Mouse (Mus musculus): ENCODE data around the gene Hipk2. TPM values are rescaled to one million over a fixed set of nuclear protein-coding genes. Genes with fewer than 3 reads are reported as not detected.

Gene Hipk2
- polyA plus RNA-seq, 1 experiment, result 23.8 TPM

DNA sequence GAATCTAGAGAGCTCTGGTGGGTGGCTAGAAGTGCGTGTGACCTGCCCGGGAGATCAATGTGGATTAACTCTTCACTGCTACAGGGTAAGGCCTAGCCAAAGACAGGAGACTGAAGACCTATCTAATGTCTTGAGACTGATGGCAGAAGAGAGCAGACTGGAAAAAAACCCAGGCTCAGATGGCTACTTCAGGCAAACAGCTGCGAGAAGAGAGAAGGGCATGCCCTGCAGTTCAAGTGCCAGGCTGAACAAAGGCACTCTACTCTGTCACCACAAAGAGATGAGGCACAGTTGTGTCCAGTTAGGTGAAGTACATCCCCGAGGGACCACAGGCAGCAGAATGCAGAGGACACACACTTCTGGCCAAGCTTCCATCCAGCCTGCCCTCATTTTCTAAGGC, 37.9 kb downstream of the Hipk2 start:
- no peak for DNase-seq (ENCODE audit: extremely low spot score in 1 of 2, low spot score in 1 of 2)

DNA sequence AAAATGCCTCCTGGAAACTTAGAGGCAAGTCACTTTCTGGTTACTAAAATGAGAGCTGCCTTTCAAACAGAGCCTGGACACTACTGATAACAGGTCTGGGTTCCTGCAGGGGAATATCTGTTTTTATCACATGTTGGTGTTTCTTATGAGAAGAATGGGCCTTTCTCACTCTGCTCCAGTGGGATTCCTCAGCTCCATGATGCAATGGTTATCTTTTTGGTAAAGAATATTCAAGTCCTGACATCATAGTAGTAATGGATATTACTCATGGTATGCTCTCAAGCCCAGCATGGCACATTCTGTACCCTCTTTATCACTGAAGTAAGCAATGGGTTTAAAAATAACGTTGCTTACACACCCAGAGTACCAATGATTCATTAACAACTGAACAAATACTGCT, 40.7 kb downstream of the Hipk2 start:
- no peak for DNase-seq (ENCODE audit: extremely low spot score in 1 of 2, low spot score in 1 of 2)

GRCm38 (mm10) chr6:38834727-38835126, 41.2 kb downstream of the Hipk2 start:
- DNase-seq (ENCODE audit: extremely low spot score in 1 of 2, low spot score in 1 of 2), result no peak

- no peak for DNase-seq (ENCODE audit: extremely low spot score in 1 of 2, low spot score in 1 of 2)
Measured at GRCm38 (mm10) chr6:38833721-38834120, 42.2 kb downstream of the Hipk2 start.

DNA sequence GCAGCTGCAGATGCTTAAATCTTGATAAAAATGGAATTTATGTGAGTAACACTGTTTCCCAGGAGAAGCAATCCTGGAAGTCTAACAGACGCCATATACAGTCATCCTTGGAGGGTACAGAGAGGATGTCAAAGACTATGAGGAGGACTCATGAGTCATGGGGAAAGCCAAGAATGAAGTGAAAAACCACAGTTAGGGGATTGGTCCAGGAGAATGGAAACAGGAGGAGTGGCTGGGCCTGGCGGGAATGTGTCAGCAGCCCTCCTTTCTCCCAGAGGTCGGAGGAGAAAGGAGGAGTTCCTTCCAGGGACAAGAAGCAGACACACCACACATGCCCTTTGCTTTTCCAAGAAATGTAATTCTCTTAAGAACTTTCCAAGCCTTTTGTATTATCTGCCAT, 46.5 kb downstream of the Hipk2 start:
- no peak for DNase-seq (ENCODE audit: extremely low spot score in 1 of 2, low spot score in 1 of 2)

DNA sequence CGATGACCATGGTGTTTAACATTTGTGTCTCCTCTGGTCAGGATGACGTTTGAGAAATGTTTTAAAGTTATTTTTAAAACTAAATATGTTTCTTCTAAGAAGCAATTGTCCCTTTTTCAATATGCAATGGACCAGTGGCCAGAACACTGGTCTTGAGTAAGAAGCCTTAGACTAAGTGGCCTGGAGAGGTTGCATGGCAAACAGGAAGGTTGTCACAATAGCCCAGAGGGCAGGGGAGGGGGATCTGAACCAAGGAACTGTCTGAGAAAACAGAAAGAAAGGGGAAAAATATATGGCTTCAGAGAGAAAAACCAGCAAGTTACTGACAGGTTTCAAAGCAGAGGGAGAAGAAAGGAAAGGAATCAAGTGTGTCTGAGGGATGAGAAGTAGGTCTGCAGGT, 47.8 kb downstream of the Hipk2 start:
- no peak for DNase-seq (ENCODE audit: extremely low spot score in 1 of 2, low spot score in 1 of 2)

DNA sequence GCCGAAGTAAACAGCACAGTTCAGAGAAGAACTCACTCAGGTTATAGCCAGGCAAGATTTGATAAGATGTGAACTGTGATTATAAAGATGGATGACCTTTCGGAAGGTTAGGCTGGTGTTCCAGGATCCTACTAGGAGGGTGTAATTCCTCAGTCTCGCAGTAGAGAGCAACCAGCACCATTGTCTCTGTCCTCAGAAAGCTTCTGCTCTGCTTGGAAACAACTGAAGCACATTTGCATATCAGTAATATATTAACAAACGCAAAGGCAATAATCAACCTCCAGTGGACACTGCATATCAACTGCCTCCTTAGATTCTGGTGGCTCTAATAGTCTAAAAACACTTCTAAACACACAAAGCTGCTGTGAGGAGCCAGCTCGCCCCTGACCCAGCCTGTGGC, 48.5 kb downstream of the Hipk2 start:
- DNase-seq (ENCODE audit: extremely low spot score in 1 of 2, low spot score in 1 of 2), result no peak

DNA sequence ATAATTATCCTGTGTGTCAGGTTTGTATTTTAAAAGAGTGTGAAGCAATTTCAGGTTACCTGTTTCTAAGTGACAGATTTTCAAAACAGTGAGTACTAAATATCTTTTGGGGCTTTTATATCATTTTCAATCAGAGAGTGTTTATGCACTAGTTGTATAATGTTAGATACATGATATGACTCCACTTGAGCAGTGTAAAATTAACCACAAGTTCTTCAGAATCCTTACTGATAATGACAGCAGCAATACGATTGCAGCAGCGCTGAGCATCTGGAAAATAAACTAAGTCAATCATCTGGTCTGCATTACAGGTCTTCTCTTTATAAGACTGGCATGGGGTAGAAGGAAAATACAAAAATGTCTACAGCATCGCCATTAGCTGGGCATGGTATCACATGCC, 49.1 kb downstream of the Hipk2 start:
- no peak for DNase-seq (ENCODE audit: extremely low spot score in 1 of 2, low spot score in 1 of 2)

DNA sequence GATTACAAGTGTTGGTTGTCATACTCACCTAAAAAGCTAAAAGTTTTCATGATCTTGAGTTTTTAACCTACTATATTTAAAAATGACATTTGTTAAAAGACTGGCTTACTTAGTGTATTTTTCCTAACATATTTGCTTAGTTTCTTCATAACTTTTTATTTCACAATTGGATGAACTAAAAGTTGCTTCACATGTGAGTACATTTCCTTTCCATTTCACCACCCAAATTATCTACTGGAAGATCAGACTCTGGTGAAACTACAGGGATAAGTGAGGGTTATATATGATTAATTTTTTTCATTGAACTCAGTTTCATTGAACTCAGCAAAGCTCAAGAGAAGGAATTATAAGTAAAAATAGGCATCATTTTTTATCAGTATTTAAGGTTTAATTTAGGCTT, 50.1 kb downstream of the Hipk2 start:
- no peak for DNase-seq (ENCODE audit: extremely low spot score in 1 of 2, low spot score in 1 of 2)

GRCm38 (mm10) chr6:38823827-38824226, 52.1 kb downstream of the Hipk2 start:
- no peak for DNase-seq (ENCODE audit: extremely low spot score in 1 of 2, low spot score in 1 of 2)

- no peak for DNase-seq (ENCODE audit: extremely low spot score in 1 of 2, low spot score in 1 of 2)
Measured at GRCm38 (mm10) chr6:38823164-38823563, 52.8 kb downstream of the Hipk2 start.

DNA sequence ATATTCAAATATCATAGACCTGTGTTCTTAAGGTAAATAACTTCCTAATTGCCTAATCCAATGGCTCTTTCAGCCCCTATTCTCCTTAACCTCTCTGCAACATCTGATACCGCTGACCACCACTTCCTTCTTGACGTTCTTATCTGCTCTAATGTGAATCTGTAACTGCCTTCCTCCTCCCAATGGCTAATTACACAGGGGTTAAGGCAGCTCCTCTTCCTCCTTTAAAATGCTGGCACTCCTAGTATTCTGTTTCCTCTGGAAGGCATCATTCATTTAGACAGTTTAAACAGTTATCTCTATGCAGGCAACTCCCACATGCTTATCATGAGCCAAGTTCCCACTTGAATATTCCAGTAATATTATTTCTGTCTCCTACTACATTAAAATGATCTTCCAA, 54.3 kb downstream of the Hipk2 start:
- no peak for DNase-seq (ENCODE audit: extremely low spot score in 1 of 2, low spot score in 1 of 2)

DNA sequence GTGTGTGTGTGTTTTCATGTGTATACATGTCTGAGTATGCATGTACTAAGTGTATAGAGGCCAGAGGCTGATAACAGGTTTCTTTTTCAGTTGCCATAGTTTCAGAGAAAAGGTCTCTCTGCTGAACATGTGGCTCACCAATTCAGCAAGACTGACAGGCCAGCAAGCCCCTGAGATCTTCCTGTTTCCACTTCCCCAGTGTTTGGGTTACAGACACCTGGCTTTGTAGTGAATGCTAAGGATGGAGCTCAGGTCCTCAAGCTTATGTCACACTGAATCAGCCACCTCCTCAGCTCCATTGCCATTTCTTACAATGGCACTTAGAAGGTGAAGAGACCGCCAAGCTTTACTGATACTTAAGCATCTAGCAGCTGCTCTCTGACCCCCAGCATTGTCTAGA, 55.1 kb downstream of the Hipk2 start:
- DNase-seq (ENCODE audit: extremely low spot score in 1 of 2, low spot score in 1 of 2), result no peak

GRCm38 (mm10) chr6:38816216-38816615, 59.7 kb downstream of the Hipk2 start:
- no peak for DNase-seq (ENCODE audit: extremely low spot score in 1 of 2, low spot score in 1 of 2)

DNA sequence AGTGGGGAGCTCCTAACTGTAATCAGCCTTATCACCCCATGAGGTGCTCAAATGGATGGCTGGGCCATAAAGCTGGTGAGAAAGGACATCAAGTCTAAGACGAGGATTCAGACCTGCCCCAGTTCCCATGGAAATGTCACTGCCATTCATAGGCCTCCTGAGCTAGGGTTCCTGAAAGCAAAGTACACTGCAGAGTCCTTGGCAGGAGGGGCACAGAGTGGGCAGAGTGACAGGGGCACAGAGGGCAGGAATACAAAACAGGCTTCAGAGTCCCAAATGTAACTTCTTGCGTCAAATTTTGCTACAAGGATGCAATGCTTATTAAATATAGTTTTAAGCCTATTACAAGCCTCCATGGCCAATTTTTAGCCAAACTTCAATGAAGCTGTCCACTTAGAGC, 60.4 kb downstream of the Hipk2 start:
- DNase-seq (ENCODE audit: extremely low spot score in 1 of 2, low spot score in 1 of 2), result peak in 1 of 2 experiments; percentile 36

DNA sequence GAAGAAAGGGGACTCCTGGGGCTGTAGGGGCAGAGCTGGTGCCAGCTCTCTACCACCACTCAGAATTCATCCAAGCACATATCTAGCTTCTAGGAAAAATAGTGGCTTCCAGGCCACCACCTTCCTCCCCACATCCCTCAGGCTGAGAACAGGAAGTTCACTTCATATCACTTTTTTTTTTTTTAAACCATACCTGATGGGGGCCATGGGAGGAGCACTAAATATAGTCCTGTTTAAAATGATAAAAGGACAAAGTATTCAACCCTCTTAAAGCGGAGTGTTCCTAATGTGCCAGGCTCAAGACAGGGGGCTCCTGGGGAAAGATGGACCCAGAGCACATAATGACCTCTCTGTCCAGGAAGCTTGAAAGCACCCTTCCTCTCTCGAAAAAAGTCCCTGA, 61.3 kb downstream of the Hipk2 start:
- no peak for DNase-seq (ENCODE audit: extremely low spot score in 1 of 2, low spot score in 1 of 2)

- DNase-seq (ENCODE audit: extremely low spot score in 1 of 2, low spot score in 1 of 2), result no peak
Measured at GRCm38 (mm10) chr6:38811459-38812145, 64.4 kb downstream of the Hipk2 start.

- DNase-seq (ENCODE audit: extremely low spot score in 1 of 2, low spot score in 1 of 2), result no peak
Measured at GRCm38 (mm10) chr6:38810121-38810475, 65.9 kb downstream of the Hipk2 start.

GRCm38 (mm10) chr6:38809396-38810120, 66.4 kb downstream of the Hipk2 start:
- DNase-seq (ENCODE audit: extremely low spot score in 1 of 2, low spot score in 1 of 2), result no peak

DNA sequence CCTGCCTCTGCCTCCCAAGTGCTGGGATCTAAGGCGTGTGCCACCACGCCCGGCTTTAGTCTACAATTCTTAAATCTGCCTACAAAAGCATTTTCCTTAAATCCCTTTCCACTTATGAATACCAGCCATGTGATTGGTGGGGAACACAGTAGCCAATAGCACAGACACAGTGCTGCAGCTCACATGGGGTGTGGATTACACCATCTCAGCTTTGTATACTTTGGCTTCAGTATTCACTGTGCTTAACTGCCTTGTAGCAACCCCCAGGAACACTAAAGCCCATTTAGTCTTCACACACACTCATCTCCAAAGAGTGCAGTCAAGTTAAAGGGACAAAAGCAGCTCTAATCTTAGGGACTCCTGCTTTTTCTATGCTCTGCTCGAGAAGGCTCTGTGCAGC, 67.6 kb downstream of the Hipk2 start:
- DNase-seq (ENCODE audit: extremely low spot score in 1 of 2, low spot score in 1 of 2), result no peak

GRCm38 (mm10) chr6:38806963-38807445, 69.0 kb downstream of the Hipk2 start:
- no peak for DNase-seq (ENCODE audit: extremely low spot score in 1 of 2, low spot score in 1 of 2)

GRCm38 (mm10) chr6:38805612-38806011, 70.4 kb downstream of the Hipk2 start:
- no peak for DNase-seq (ENCODE audit: extremely low spot score in 1 of 2, low spot score in 1 of 2)
